Mouse (Mus musculus): ENCODE results near the gene Vmn1r223. TPM values are rescaled to one million over a fixed set of nuclear protein-coding genes. Genes with fewer than 3 reads are reported as not detected.

Gene Vmn1r223
- total and polyA plus RNA-seq, 3 experiments: not detected

- TF ChIP-seq EP300 (IDR thresholded peaks at IDR 0.05; ENCODE audit: insufficient read depth, low read depth, low read length) (no peak), POLR2A (IDR thresholded peaks at IDR 0.05; ENCODE audit: insufficient read depth, low read depth, low read length) (no peak), CTCF (IDR thresholded peaks at IDR 0.05) (no peak)
- intact Hi-C loops (cut with DNase I): no loop called here
- H3K9ac ChIP-seq (ENCODE audit: low read depth, low read length): no peak overlapping the region
- H3K4me1 ChIP-seq (ENCODE audit: control insufficient read depth, insufficient read depth, low read length): no peaks in the 10 kb centered on the region
- no peaks in the 10 kb centered on the region for H3K36me3 ChIP-seq (ENCODE audit: control insufficient read depth, insufficient read depth, low read length)
- peaks cover 2% of the 10 kb centered on the region; the same call in 1 of the 2 replicates for H3K27me3 ChIP-seq (ENCODE audit: control insufficient read depth, insufficient read depth, low read length)
- WGBS: 18% methylated on average over 11 of the region's 11 CpGs
- H3K27ac ChIP-seq: no peak overlapping the region
- no peak for DNase-seq
- H3K79me2 ChIP-seq (replicated peaks; ENCODE audit: control insufficient read depth, insufficient read depth, low read length): no peaks in the 10 kb centered on the region
- no peak overlapping the region for H3K4me3 ChIP-seq
Observed at GRCm38 (mm10) chr13:23269681-23270080, 22.7 kb downstream of the Vmn1r223 start.

GRCm38 (mm10) chr13:23270321-23271101, 23.6 kb downstream of the Vmn1r223 start:
- no peaks in the 10 kb centered on the region for H3K4me1 ChIP-seq (ENCODE audit: control insufficient read depth, insufficient read depth, low read length)
- H3K27me3 ChIP-seq (ENCODE audit: control insufficient read depth, insufficient read depth, low read length): peaks cover 2% of the 10 kb centered on the region; the same call in 1 of the 2 replicates
- no peak overlapping the region for H3K27ac ChIP-seq
- intact Hi-C loops (cut with DNase I): no loop called here
- H3K79me2 ChIP-seq (replicated peaks; ENCODE audit: control insufficient read depth, insufficient read depth, low read length): no peaks in the 10 kb centered on the region
- no peak for DNase-seq
- no peaks in the 10 kb centered on the region for H3K36me3 ChIP-seq (ENCODE audit: control insufficient read depth, insufficient read depth, low read length)
- H3K4me3 ChIP-seq: no peak overlapping the region
- TF ChIP-seq POLR2A (IDR thresholded peaks at IDR 0.05; ENCODE audit: insufficient read depth, low read depth, low read length): no peak
- TF ChIP-seq CTCF (IDR thresholded peaks at IDR 0.05): no peak
- TF ChIP-seq EP300 (IDR thresholded peaks at IDR 0.05; ENCODE audit: insufficient read depth, low read depth, low read length): no peak
- no peak overlapping the region for H3K9ac ChIP-seq (ENCODE audit: low read depth, low read length)
- WGBS: 6% methylated on average over 34 of the region's 34 CpGs

GRCm38 (mm10) chr13:23279576-23279975, 32.6 kb downstream of the Vmn1r223 start:
- intact Hi-C loops (cut with DNase I): no loop called here
- Histone ChIP-seq H3K4me1 (ENCODE audit: control insufficient read depth, insufficient read depth, low read length) (no peaks in the 10 kb centered on the region), H3K4me3 (no peak overlapping the region), H3K79me2 (replicated peaks; ENCODE audit: control insufficient read depth, insufficient read depth, low read length) (no peaks in the 10 kb centered on the region), H3K36me3 (ENCODE audit: control insufficient read depth, insufficient read depth, low read length) (no peaks in the 10 kb centered on the region), H3K27ac (no peak overlapping the region), H3K9ac (ENCODE audit: low read depth, low read length) (no peak overlapping the region), H3K27me3 (ENCODE audit: control insufficient read depth, insufficient read depth, low read length) (peaks cover 1% of the 10 kb centered on the region)
- WGBS: 81% methylated on average over 4 of the region's 4 CpGs
- DNase-seq: no peak
- no peak for TF ChIP-seq CTCF (IDR thresholded peaks at IDR 0.05)
- TF ChIP-seq EP300 (IDR thresholded peaks at IDR 0.05; ENCODE audit: insufficient read depth, low read depth, low read length): no peak
- no peak for TF ChIP-seq POLR2A (IDR thresholded peaks at IDR 0.05; ENCODE audit: insufficient read depth, low read depth, low read length)

DNA sequence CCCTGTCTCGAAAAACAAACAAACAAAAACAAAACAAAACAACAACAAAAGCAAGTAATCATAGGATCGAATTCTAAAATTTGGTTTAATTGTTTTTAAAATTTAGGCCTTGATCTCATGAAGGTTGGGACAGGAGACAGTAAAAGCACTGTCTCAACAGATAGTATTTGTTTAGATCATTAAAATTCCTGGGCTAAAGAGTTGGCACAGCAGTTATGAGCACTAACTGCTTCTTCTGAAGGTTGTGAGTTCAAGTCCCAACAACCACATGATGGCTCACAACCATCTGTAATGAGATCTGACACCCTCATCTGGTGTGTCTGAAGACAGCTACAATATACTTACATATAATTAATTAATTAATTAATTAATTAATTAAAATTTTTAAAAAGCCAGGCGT, 33.1 kb downstream of the Vmn1r223 start:
- no peak overlapping the region for H3K27ac ChIP-seq
- TF ChIP-seq CTCF (IDR thresholded peaks at IDR 0.05) (no peak), POLR2A (IDR thresholded peaks at IDR 0.05; ENCODE audit: insufficient read depth, low read depth, low read length) (no peak), EP300 (IDR thresholded peaks at IDR 0.05; ENCODE audit: insufficient read depth, low read depth, low read length) (no peak)
- 79% methylated on average over 3 of the region's 3 CpGs for WGBS
- H3K4me1 ChIP-seq (ENCODE audit: control insufficient read depth, insufficient read depth, low read length): no peaks in the 10 kb centered on the region
- H3K9ac ChIP-seq (ENCODE audit: low read depth, low read length): no peak overlapping the region
- H3K4me3 ChIP-seq: no peak overlapping the region
- no peaks in the 10 kb centered on the region for H3K36me3 ChIP-seq (ENCODE audit: control insufficient read depth, insufficient read depth, low read length)
- H3K79me2 ChIP-seq (replicated peaks; ENCODE audit: control insufficient read depth, insufficient read depth, low read length): no peaks in the 10 kb centered on the region
- intact Hi-C loops (cut with DNase I): no loop called here
- H3K27me3 ChIP-seq (ENCODE audit: control insufficient read depth, insufficient read depth, low read length): peaks cover 4% of the 10 kb centered on the region
- DNase-seq: no peak

GRCm38 (mm10) chr13:23285191-23285920, 38.4 kb downstream of the Vmn1r223 start:
- H3K79me2 ChIP-seq (replicated peaks; ENCODE audit: control insufficient read depth, insufficient read depth, low read length): no peaks in the 10 kb centered on the region
- H3K27me3 ChIP-seq (ENCODE audit: control insufficient read depth, insufficient read depth, low read length): peaks cover 12% of the 10 kb centered on the region
- intact Hi-C loops (cut with DNase I): no loop called here
- WGBS: 6% methylated on average over 22 of the region's 22 CpGs
- no peak overlapping the region for H3K27ac ChIP-seq
- no peak for DNase-seq
- TF ChIP-seq POLR2A (IDR thresholded peaks at IDR 0.05; ENCODE audit: insufficient read depth, low read depth, low read length) (no peak), EP300 (IDR thresholded peaks at IDR 0.05; ENCODE audit: insufficient read depth, low read depth, low read length) (no peak), CTCF (IDR thresholded peaks at IDR 0.05) (no peak)
- peak overlapping the region; percentile 34; the same call in 1 of the 2 replicates for H3K4me3 ChIP-seq
- no peaks in the 10 kb centered on the region; the same call in 1 of the 2 replicates for H3K4me1 ChIP-seq (ENCODE audit: control insufficient read depth, insufficient read depth, low read length)
- H3K9ac ChIP-seq (ENCODE audit: low read depth, low read length): no peak overlapping the region
- H3K36me3 ChIP-seq (ENCODE audit: control insufficient read depth, insufficient read depth, low read length): no peaks in the 10 kb centered on the region

All from heart, adult 2 months (tissue).